Mouse (Mus musculus): ENCODE data around the gene Zscan18. TPM values are rescaled to one million over a fixed set of nuclear protein-coding genes. Genes with fewer than 3 reads are reported as not detected.

Gene Zscan18
- polyA plus RNA-seq (2012; ENCODE audit: low replicate concordance): not detected in 2 replicates

GRCm38 (mm10) chr7:12802866-12803726 lies at the start of gene Zscan18:
TSS of gene Zscan18 (minus strand) at chr7:12803635.

GRCm38 (mm10) chr7:12834162-12835120 lies 31.0 kb upstream of the Zscan18 start, which contains the start of gene Zfp110:
TSS of gene Zfp110 (plus strand) at chr7:12834761.

GRCm38 (mm10) chr7:12818521-12819295 lies 15.3 kb upstream of the Zscan18 start, which contains the start of gene Zfp329:
TSS of gene Zfp329 (minus strand) at chr7:12818858.

GRCm38 (mm10) chr7:12734904-12735303 lies 68.5 kb downstream of the Zscan18 start, which contains the start of gene Vmn2r56:
TSS of gene Vmn2r56 (minus strand) at chr7:12735004.

Other genes starting within 250 kb of the Zscan18 start
- not detected in 2 replicates for gene Vmn2r53, start 194.8 kb downstream of the Zscan18 start, polyA plus RNA-seq (2012; ENCODE audit: low replicate concordance)
- not detected in 2 replicates for gene Vmn2r54, start 163.3 kb downstream of the Zscan18 start, polyA plus RNA-seq (2012; ENCODE audit: low replicate concordance)
- not detected in 2 replicates for gene Vmn2r55, start 118.6 kb downstream of the Zscan18 start, polyA plus RNA-seq (2012; ENCODE audit: low replicate concordance)
- not detected in 2 replicates for gene Vmn2r56, start 68.6 kb downstream of the Zscan18 start, polyA plus RNA-seq (2012; ENCODE audit: low replicate concordance)
- gene Zfp329, start 15.2 kb upstream of the Zscan18 start, polyA plus RNA-seq (2012; ENCODE audit: low replicate concordance): 0.12 and 0.32 TPM in 2 replicates
- gene Zfp110, start 31.1 kb upstream of the Zscan18 start, polyA plus RNA-seq (2012; ENCODE audit: low replicate concordance): 1.0 and 2.1 TPM in 2 replicates
- 0.27 and 0.66 TPM in 2 replicates for gene Zfp128, start 77.5 kb upstream of the Zscan18 start, polyA plus RNA-seq (2012; ENCODE audit: low replicate concordance)
- gene Zscan22, start 94.2 kb upstream of the Zscan18 start, polyA plus RNA-seq (2012; ENCODE audit: low replicate concordance): 1.0 and 5.7 TPM in 2 replicates
- gene Rps5, start 118.7 kb upstream of the Zscan18 start, polyA plus RNA-seq (2012; ENCODE audit: low replicate concordance): 253 and 1,360 TPM in 2 replicates
- gene Rnf225, start 123.8 kb upstream of the Zscan18 start, polyA plus RNA-seq (2012; ENCODE audit: low replicate concordance): 3.4 TPM in 2 replicates
- gene Zfp324, start 162.2 kb upstream of the Zscan18 start, polyA plus RNA-seq (2012; ENCODE audit: low replicate concordance): 11.5 and 14.8 TPM in 2 replicates
- gene Zfp446, start 174.2 kb upstream of the Zscan18 start, polyA plus RNA-seq (2012; ENCODE audit: low replicate concordance): 6.8 and 12.0 TPM in 2 replicates
- gene Slc27a5, start 194.6 kb upstream of the Zscan18 start, polyA plus RNA-seq (2012; ENCODE audit: low replicate concordance): not detected in 2 replicates
- gene Trim28, start 195.5 kb upstream of the Zscan18 start, polyA plus RNA-seq (2012; ENCODE audit: low replicate concordance): 64.0 and 158 TPM in 2 replicates
- 143 and 179 TPM in 2 replicates for gene Zbtb45, start 206.4 kb upstream of the Zscan18 start, polyA plus RNA-seq (2012; ENCODE audit: low replicate concordance)
- gene Chmp2a, start 231.2 kb upstream of the Zscan18 start, polyA plus RNA-seq (2012; ENCODE audit: low replicate concordance): 29.9 and 190 TPM in 2 replicates
- 107 and 227 TPM in 2 replicates for gene Ube2m, start 234.6 kb upstream of the Zscan18 start, polyA plus RNA-seq (2012; ENCODE audit: low replicate concordance)